Mouse (Mus musculus) heart, embryonic 13.5 days (tissue): Measurements from ENCODE around the gene 4930519P11Rik. TPM values are rescaled to one million over a fixed set of nuclear protein-coding genes. Genes with fewer than 3 reads are reported as not detected.

Source experiments
- ATAC-seq: fragments of 200-750 bp; cut with Nextera tagmentation; 2 replicates; pipeline ENCODE4 v1.8.0; 2017; ENCODE audit warnings: moderate TSS enrichment; ENCODE audit not compliant: insufficient number of reproducible peaks, low FRiP score, low TSS enrichment; ENCODE audit errors: extremely low read depth
- H3K27ac ChIP-seq: fragments of 300-500 bp; sonication (generic); replicated peaks from 2 replicates; pipeline ENCODE4 v1.5.1; 2015; ENCODE audit warnings: moderate library complexity, mild to moderate bottlenecking, inconsistent platforms
- H3K27me3 ChIP-seq: fragments of 300-500 bp; sonication (generic); replicated peaks from 2 replicates; pipeline ENCODE4 v1.6.1; 2015; ENCODE audit warnings: mild to moderate bottlenecking, inconsistent platforms
- H3K36me3 ChIP-seq: fragments of 300-500 bp; sonication (generic); 2 replicates; pipeline ENCODE4 v1.6.1; 2015; ENCODE audit warnings: mild to moderate bottlenecking, inconsistent platforms
- H3K4me1 ChIP-seq: fragments of 300-500 bp; sonication (generic); 2 replicates; pipeline ENCODE4 v1.6.1; 2015; ENCODE audit warnings: inconsistent platforms
- H3K4me2 ChIP-seq: fragments of 300-500 bp; sonication (generic); 2 replicates; pipeline ENCODE4 v1.6.1; 2015; ENCODE audit warnings: inconsistent platforms, mild to moderate bottlenecking, moderate library complexity
- H3K4me3 ChIP-seq: fragments of 300-500 bp; sonication (generic); 2 replicates; pipeline ENCODE4 v1.5.1; 2015; ENCODE audit warnings: moderate library complexity, mild to moderate bottlenecking, inconsistent platforms
- H3K9ac ChIP-seq: fragments of 300-500 bp; sonication (generic); 2 replicates; pipeline ENCODE4 v1.6.1; 2015; ENCODE audit warnings: inconsistent platforms, mild to moderate bottlenecking, moderate library complexity
- H3K9me3 ChIP-seq: fragments of 300-500 bp; sonication (generic); 2 replicates; pipeline ENCODE4 v1.6.1; 2016; ENCODE audit warnings: inconsistent platforms
- WGBS: fragments of 180-500 bp; shearing (Covaris S2); methylation state at CpG from one replicate; pipeline ENCODE4 v1.1.7; 2015; ENCODE audit warnings: mixed read lengths; 5-methylcytosine and 5-hydroxymethylcytosine counted together
- polyA plus RNA-seq: library from polyadenylated mRNA; unstranded; fragments of >200 nt; fragmentation: Nextera tagmentation; extraction: Ambion mirVana; gene quantifications from 2 replicates; pipeline ENCODE4 v1.2.1, GENCODE M21; 2015

The 4930519P11Rik gene
- polyA plus RNA-seq, 1 experiment from 2014 or later, result not detected

- whole genome bisulfite sequencing, result 78% methylated on average over 5 of the region's 5 CpGs
- H3K4me2 ChIP-seq, result no peak overlapping the region
- H3K9me3 ChIP-seq, result no peaks in the 10 kb centered on the region
- peaks cover 7% of the 10 kb centered on the region for H3K4me1 ChIP-seq
- no peak for ATAC-seq
- H3K4me3 ChIP-seq, result no peak overlapping the region
- peaks cover 32% of the 10 kb centered on the region for H3K36me3 ChIP-seq
- no peak overlapping the region for H3K9ac ChIP-seq
- H3K27me3 ChIP-seq, result no peaks in the 10 kb centered on the region
- no peak overlapping the region for H3K27ac ChIP-seq
These were observed 33.4 kb upstream of the 4930519P11Rik start for GRCm38 (mm10) chr2:154646634-154647033.

- Histone ChIP-seq H3K4me2 (no peak overlapping the region), H3K9ac (no peak overlapping the region), H3K27me3 (no peaks in the 10 kb centered on the region), H3K27ac (no peak overlapping the region), H3K9me3 (peaks cover 8% of the 10 kb centered on the region), H3K4me3 (no peak overlapping the region), H3K4me1 (peaks cover 7% of the 10 kb centered on the region), H3K36me3 (peaks cover 65% of the 10 kb centered on the region)
- no peak for ATAC-seq
- WGBS, result 53% methylated on average over 6 of the region's 6 CpGs
These were observed 29.6 kb upstream of the 4930519P11Rik start for GRCm38 (mm10) chr2:154642712-154643385.

- Histone ChIP-seq H3K4me1 (peaks cover 7% of the 10 kb centered on the region), H3K36me3 (peaks cover 73% of the 10 kb centered on the region), H3K4me2 (no peak overlapping the region), H3K27me3 (no peaks in the 10 kb centered on the region), H3K9ac (no peak overlapping the region), H3K27ac (no peak overlapping the region), H3K4me3 (no peak overlapping the region), H3K9me3 (peaks cover 8% of the 10 kb centered on the region)
- WGBS, result 93% methylated on average over 9 of the region's 9 CpGs
- no peak for ATAC-seq
These were observed 28.8 kb upstream of the 4930519P11Rik start for GRCm38 (mm10) chr2:154642005-154642459.

- ATAC-seq, result no peak
- Histone ChIP-seq H3K36me3 (peaks cover 73% of the 10 kb centered on the region), H3K4me3 (no peak overlapping the region), H3K4me1 (peaks cover 7% of the 10 kb centered on the region), H3K9ac (no peak overlapping the region), H3K27me3 (no peaks in the 10 kb centered on the region), H3K27ac (no peak overlapping the region), H3K9me3 (peaks cover 8% of the 10 kb centered on the region), H3K4me2 (no peak overlapping the region)
- 77% methylated on average over 8 of the region's 8 CpGs for whole genome bisulfite sequencing
These were observed 27.9 kb upstream of the 4930519P11Rik start for GRCm38 (mm10) chr2:154641176-154641575.

GRCm38 (mm10) chr2:154639115-154639514 lies 25.9 kb upstream of the 4930519P11Rik start:
- WGBS, result 89% methylated on average over 4 of the region's 4 CpGs
- no peak for ATAC-seq
- Histone ChIP-seq H3K4me3 (no peak overlapping the region), H3K36me3 (peaks cover 74% of the 10 kb centered on the region), H3K27ac (no peak overlapping the region), H3K4me1 (peaks cover 7% of the 10 kb centered on the region), H3K9ac (no peak overlapping the region), H3K9me3 (peaks cover 8% of the 10 kb centered on the region), H3K27me3 (no peaks in the 10 kb centered on the region), H3K4me2 (no peak overlapping the region)

GRCm38 (mm10) chr2:154638521-154638920 lies 25.3 kb upstream of the 4930519P11Rik start:
- no peak overlapping the region for H3K9ac ChIP-seq
- peaks cover 7% of the 10 kb centered on the region for H3K4me1 ChIP-seq
- H3K27ac ChIP-seq, result no peak overlapping the region
- H3K9me3 ChIP-seq, result peaks cover 8% of the 10 kb centered on the region
- H3K4me3 ChIP-seq, result no peak overlapping the region
- peaks cover 68% of the 10 kb centered on the region for H3K36me3 ChIP-seq
- H3K27me3 ChIP-seq, result no peaks in the 10 kb centered on the region
- WGBS, result 88% methylated on average over 3 of the region's 3 CpGs
- no peak for ATAC-seq
- H3K4me2 ChIP-seq, result no peak overlapping the region

- H3K27me3 ChIP-seq, result no peaks in the 10 kb centered on the region
- peaks cover 64% of the 10 kb centered on the region for H3K36me3 ChIP-seq
- H3K4me2 ChIP-seq, result no peak overlapping the region
- ATAC-seq, result no peak
- H3K9me3 ChIP-seq, result peaks cover 8% of the 10 kb centered on the region
- H3K4me1 ChIP-seq, result no peaks in the 10 kb centered on the region
- H3K4me3 ChIP-seq, result no peak overlapping the region
- no peak overlapping the region for H3K9ac ChIP-seq
- no peak overlapping the region for H3K27ac ChIP-seq
- WGBS, result 81% methylated on average over 2 of the region's 2 CpGs
These were observed 22.6 kb upstream of the 4930519P11Rik start for GRCm38 (mm10) chr2:154635826-154636225.

- Histone ChIP-seq H3K4me1 (no peaks in the 10 kb centered on the region), H3K27ac (no peak overlapping the region), H3K36me3 (peaks cover 65% of the 10 kb centered on the region), H3K4me2 (peak overlapping the region; percentile 13; the same call in 1 of the 2 replicates), H3K9ac (no peak overlapping the region), H3K9me3 (peaks cover 8% of the 10 kb centered on the region), H3K4me3 (no peak overlapping the region), H3K27me3 (no peaks in the 10 kb centered on the region)
- no peak for ATAC-seq
- WGBS, result 82% methylated on average over 9 of the region's 9 CpGs
These were observed 20.8 kb upstream of the 4930519P11Rik start for GRCm38 (mm10) chr2:154633876-154634644.

- ATAC-seq, result no peak
- Histone ChIP-seq H3K9ac (no peak overlapping the region), H3K4me3 (no peak overlapping the region), H3K4me1 (no peaks in the 10 kb centered on the region), H3K4me2 (peak overlapping the region; percentile 25; the same call in 1 of the 2 replicates), H3K27me3 (no peaks in the 10 kb centered on the region), H3K27ac (no peak overlapping the region), H3K36me3 (peaks cover 65% of the 10 kb centered on the region), H3K9me3 (peaks cover 3% of the 10 kb centered on the region)
- WGBS, result 85% methylated on average over 5 of the region's 5 CpGs
These were observed 20.0 kb upstream of the 4930519P11Rik start for GRCm38 (mm10) chr2:154633039-154633742.

GRCm38 (mm10) chr2:154632203-154632780 lies 19.1 kb upstream of the 4930519P11Rik start:
- H3K4me3 ChIP-seq, result 0 out of 2 replicates have a peak overlapping the region, but pooled peaks have one; percentile 8
- 76% methylated on average over 16 of the region's 16 CpGs for WGBS
- ATAC-seq, result no peak
- H3K27ac ChIP-seq, result peak overlapping the region; percentile 34
- no peaks in the 10 kb centered on the region for H3K4me1 ChIP-seq
- H3K9ac ChIP-seq, result no peak overlapping the region
- peak overlapping the region; percentile 43 for H3K4me2 ChIP-seq
- H3K36me3 ChIP-seq, result peaks cover 56% of the 10 kb centered on the region
- H3K9me3 ChIP-seq, result no peaks in the 10 kb centered on the region
- no peaks in the 10 kb centered on the region for H3K27me3 ChIP-seq

- Histone ChIP-seq H3K9ac (no peak overlapping the region), H3K27ac (no peak overlapping the region), H3K4me2 (no peak overlapping the region), H3K9me3 (no peaks in the 10 kb centered on the region), H3K27me3 (no peaks in the 10 kb centered on the region), H3K36me3 (peaks cover 49% of the 10 kb centered on the region), H3K4me1 (no peaks in the 10 kb centered on the region), H3K4me3 (no peak overlapping the region)
- WGBS, result 71% methylated on average over 5 of the region's 5 CpGs
- ATAC-seq, result no peak
These were observed 17.3 kb upstream of the 4930519P11Rik start for GRCm38 (mm10) chr2:154630531-154630930.
